Comparison of ENCODE assay signal across 21 mouse cellular contexts in the genomic region with DNA sequence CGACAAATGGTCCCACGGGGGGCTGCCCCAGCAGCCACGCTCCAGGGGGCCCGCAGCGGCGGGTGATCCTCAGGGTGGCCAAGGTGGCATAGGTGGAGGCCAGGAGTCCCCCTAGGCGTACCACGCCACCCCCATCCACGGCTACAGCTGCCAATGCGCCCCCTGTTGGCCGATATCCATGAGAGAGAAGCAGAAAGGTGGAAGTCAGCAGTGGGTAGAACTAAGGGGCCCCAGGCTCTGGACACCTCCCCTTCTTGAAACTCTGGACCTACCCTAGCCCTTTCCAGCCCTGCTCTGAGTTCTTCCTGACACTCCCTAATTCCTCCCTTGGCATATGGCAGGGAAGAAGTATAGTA. TPM values are rescaled to one million over a fixed set of nuclear protein-coding genes. Genes with fewer than 3 reads are reported as not detected.
DNase-seq lines count a peak whose midpoint lies in the region; ATAC-seq and TF ChIP-seq lines count a peak whose summit lies in the region.
"Had no signal": no experiment of that assay in that cellular context is flagged by ENCODE, and none has a peak within 500 bp of the region (broad histone marks: within the 10 kb centered on the region; RNA-seq: fewer than 3 reads in every experiment).

No protein-coding gene starts in this region.

- H3K4me3 ChIP-seq in forebrain, postnatal 0 days (ENCODE audit: low read depth, low read length) = no peak overlapping the region
- H3K4me3 ChIP-seq in forebrain, embryonic 12.5 days (replicated peaks) = no peak overlapping the region
- no peak overlapping the region for H3K4me3 ChIP-seq in liver, adult 2 months (ENCODE audit: insufficient read depth, low read depth, low read length)
- H3K4me3 ChIP-seq in olfactory bulb, adult 2 months (ENCODE audit: insufficient read depth, low read depth, low read length) = no peak overlapping the region
- H3K4me3 ChIP-seq: hindbrain, embryonic 12.5 days; liver, embryonic 13.5 days; neural tube, embryonic 12.5 days had no signal

- no peaks in the 10 kb centered on the region for H3K4me1 ChIP-seq in forebrain, postnatal 0 days (ENCODE audit: insufficient read depth)
- peaks cover 20% of the 10 kb centered on the region for H3K4me1 ChIP-seq in forebrain, embryonic 12.5 days
- H3K4me1 ChIP-seq in liver, adult 2 months (ENCODE audit: control insufficient read depth, insufficient read depth, low read length) = no peaks in the 10 kb centered on the region
- H3K4me1 ChIP-seq in olfactory bulb, adult 2 months (ENCODE audit: control insufficient read depth, insufficient read depth, low read length) = peaks cover 51% of the 10 kb centered on the region

- H3K27ac ChIP-seq in forebrain, postnatal 0 days (ENCODE audit: low read depth, low read length) = no peak overlapping the region
- H3K27ac ChIP-seq in forebrain, embryonic 12.5 days = no peak overlapping the region
- H3K27ac ChIP-seq in liver, adult 2 months (replicated peaks; ENCODE audit: insufficient read depth, low read depth, low read length) = no peak overlapping the region
- H3K27ac ChIP-seq in olfactory bulb, adult 2 months (ENCODE audit: insufficient read depth, low read depth, low read length) = 0 out of 2 replicates have a peak overlapping the region, but pooled peaks have one; percentile 5
- H3K27ac ChIP-seq: hindbrain, embryonic 12.5 days; liver, embryonic 13.5 days; macrophage; neural tube, embryonic 12.5 days had no signal

- H3K9ac ChIP-seq in forebrain, postnatal 0 days = no peak overlapping the region
- H3K9ac ChIP-seq in forebrain, embryonic 12.5 days = no peak overlapping the region
- no peak overlapping the region for H3K9ac ChIP-seq in liver, adult 2 months (ENCODE audit: low read depth, low read length)
- H3K9ac ChIP-seq: hindbrain, embryonic 12.5 days; liver, embryonic 13.5 days; neural tube, embryonic 12.5 days had no signal

- no peak for TF ChIP-seq POLR2A in liver, adult 2 months (IDR thresholded peaks at IDR 0.05; ENCODE audit: extremely low read depth, insufficient read depth, low read length)
- TF ChIP-seq POLR2A in olfactory bulb, adult 2 months (IDR thresholded peaks at IDR 0.05; ENCODE audit: insufficient read depth, low read depth, low read length) = no peak

- peak; percentile 28; the same call in 1 of the 2 replicates for TF ChIP-seq CTCF in forebrain, postnatal 0 days (IDR thresholded peaks at IDR 0.05; ENCODE audit: low read depth)
- TF ChIP-seq CTCF in liver, adult 2 months (IDR thresholded peaks at IDR 0.05; ENCODE audit: low read depth, low read length) = 0 out of 2 replicates have a peak, but pooled peaks have one; percentile 9
- no peak for TF ChIP-seq CTCF in olfactory bulb, adult 2 months (IDR thresholded peaks at IDR 0.05; ENCODE audit: insufficient read depth, low read depth, low read length)

- peaks cover 48% of the 10 kb centered on the region for H3K36me3 ChIP-seq in forebrain, postnatal 0 days (ENCODE audit: insufficient read depth)
- H3K36me3 ChIP-seq in forebrain, embryonic 12.5 days (replicated peaks) = peaks cover 55% of the 10 kb centered on the region
- H3K36me3 ChIP-seq in liver, adult 2 months (ENCODE audit: control insufficient read depth, insufficient read depth, low read length) = no peaks in the 10 kb centered on the region

- ATAC-seq in forebrain, postnatal 0 days = no peak
- no peak for ATAC-seq in forebrain, embryonic 12.5 days (ENCODE audit: low FRiP score)
- ATAC-seq: forebrain, embryonic 16.5 days had no signal

- H3K79me2 ChIP-seq in liver, adult 2 months (ENCODE audit: control insufficient read depth, insufficient read depth, low read length) = no peaks in the 10 kb centered on the region

- DNase-seq in forebrain, postnatal 0 days = no peak
- no peak for DNase-seq in liver, adult 2 months (ENCODE audit: extremely low read depth, low read depth, low spot score)
- no peak for DNase-seq in liver
- DNase-seq in B cell, adult 2 months = peak; percentile 28 to 34
- no peak for DNase-seq in right cerebral cortex, postnatal 4 days
- DNase-seq in spleen, adult 18-20 months = no peak
- DNase-seq: cerebellum, adult 8-10 months; embryo, embryonic 11 days; kidney, adult 11 months; liver, embryonic 13.5 days; midbrain, embryonic 14.5 days had no signal

- no peaks in the 10 kb centered on the region for H3K9me3 ChIP-seq in forebrain, postnatal 0 days (ENCODE audit: low read length)
- no peaks in the 10 kb centered on the region for H3K9me3 ChIP-seq in forebrain, embryonic 12.5 days
- H3K9me3 ChIP-seq: hindbrain, embryonic 12.5 days; liver, embryonic 13.5 days; neural tube, embryonic 12.5 days had no signal

- H3K27me3 ChIP-seq in forebrain, postnatal 0 days (ENCODE audit: insufficient read depth, low read length) = no peaks in the 10 kb centered on the region
- no peaks in the 10 kb centered on the region for H3K27me3 ChIP-seq in forebrain, embryonic 12.5 days
- no peaks in the 10 kb centered on the region for H3K27me3 ChIP-seq in liver, adult 2 months (ENCODE audit: control insufficient read depth, insufficient read depth, low read length)
- H3K27me3 ChIP-seq: hindbrain, embryonic 12.5 days; liver, embryonic 13.5 days; neural tube, embryonic 12.5 days had no signal

- 74% methylated on average over 11 of the region's 11 CpGs for WGBS in forebrain, postnatal 0 days
- WGBS in forebrain, embryonic 12.5 days = 85% methylated on average over 11 of the region's 11 CpGs
- 73% methylated on average over 11 of the region's 11 CpGs for WGBS in liver, adult 2 months
- WGBS in olfactory bulb, adult 2 months = 69% methylated on average over 11 of the region's 11 CpGs

- no peak overlapping the region for H3K4me2 ChIP-seq in forebrain, postnatal 0 days (ENCODE audit: low read depth)
- H3K4me2 ChIP-seq in forebrain, embryonic 12.5 days = no peak overlapping the region
- H3K4me2 ChIP-seq: hindbrain, embryonic 12.5 days; liver, embryonic 13.5 days; neural tube, embryonic 12.5 days had no signal

RNA-seq across cellular contexts. Expression of gene Ccdc188, which starts 3.8 kb away (rescaled TPM):
- not detected in 2 replicates for total RNA-seq in forebrain, postnatal 0 days (2014; rRNA removed)
- 0.11 TPM in 1 of 2 replicates, not detected in the other for polyA plus RNA-seq in forebrain, postnatal 0 days (2015; fragmentation: Nextera tagmentation; extraction: Ambion mirVana)
- polyA plus RNA-seq in forebrain, embryonic 12.5 days (2016; fragmentation: Nextera tagmentation; extraction: Ambion mirVana) = not detected in 2 replicates
- total RNA-seq in liver, adult 2 months (2014; rRNA removed) = not detected in 2 replicates
- polyA plus RNA-seq in liver, adult 2 months (2012; rRNA removed) = not detected in 2 replicates
- not detected in 2 replicates for polyA plus RNA-seq in olfactory bulb, adult 2 months (2012; ENCODE audit: insufficient read depth, insufficient read length, low replicate concordance, missing spikeins)
- total RNA-seq: gastrocnemius, postnatal 36 days; left cerebral cortex, adult 8-10 months had no signal
- polyA plus RNA-seq: brain, embryonic 14.5 days; forebrain, embryonic 16.5 days; hindbrain, embryonic 12.5 days; large intestine, adult 2 months; liver, embryonic 13.5 days; macrophage; midbrain, embryonic 14.5 days; neural tube, embryonic 12.5 days had no signal

RNA-seq across cellular contexts. Expression of gene Zdhhc8, which starts 13.4 kb away (rescaled TPM):
- 27.5 and 35.5 TPM in 2 replicates for total RNA-seq in forebrain, postnatal 0 days (2014; rRNA removed)
- 16.4 and 17.9 TPM in 2 replicates for polyA plus RNA-seq in forebrain, postnatal 0 days (2015; fragmentation: Nextera tagmentation; extraction: Ambion mirVana)
- polyA plus RNA-seq in forebrain, embryonic 12.5 days (2016; fragmentation: Nextera tagmentation; extraction: Ambion mirVana) = 15.7 and 16.9 TPM in 2 replicates
- total RNA-seq in liver, adult 2 months (2014; rRNA removed) = 1.2 and 1.3 TPM in 2 replicates
- polyA plus RNA-seq in liver, adult 2 months (2012; rRNA removed) = 10.9 and 12.3 TPM in 2 replicates
- not detected in 2 replicates for polyA plus RNA-seq in olfactory bulb, adult 2 months (2012; ENCODE audit: insufficient read depth, insufficient read length, low replicate concordance, missing spikeins)

RNA-seq across cellular contexts. Expression of gene Trmt2a, which starts 27.0 kb away (rescaled TPM):
- total RNA-seq in forebrain, postnatal 0 days (2014; rRNA removed) = 74.9 and 82.4 TPM in 2 replicates
- polyA plus RNA-seq in forebrain, postnatal 0 days (2015; fragmentation: Nextera tagmentation; extraction: Ambion mirVana) = 66.7 and 67.2 TPM in 2 replicates
- 111 and 118 TPM in 2 replicates for polyA plus RNA-seq in forebrain, embryonic 12.5 days (2016; fragmentation: Nextera tagmentation; extraction: Ambion mirVana)
- total RNA-seq in liver, adult 2 months (2014; rRNA removed) = 12.8 and 14.6 TPM in 2 replicates
- 15.8 and 19.4 TPM in 2 replicates for polyA plus RNA-seq in liver, adult 2 months (2012; rRNA removed)
- polyA plus RNA-seq in olfactory bulb, adult 2 months (2012; ENCODE audit: insufficient read depth, insufficient read length, low replicate concordance, missing spikeins) = not detected in 2 replicates

RNA-seq across cellular contexts. Expression of gene Ranbp1, which starts 27.0 kb away (rescaled TPM):
- 171 and 209 TPM in 2 replicates for total RNA-seq in forebrain, postnatal 0 days (2014; rRNA removed)
- 428 and 477 TPM in 2 replicates for polyA plus RNA-seq in forebrain, postnatal 0 days (2015; fragmentation: Nextera tagmentation; extraction: Ambion mirVana)
- 983 and 1,008 TPM in 2 replicates for polyA plus RNA-seq in forebrain, embryonic 12.5 days (2016; fragmentation: Nextera tagmentation; extraction: Ambion mirVana)
- 37.0 and 40.9 TPM in 2 replicates for total RNA-seq in liver, adult 2 months (2014; rRNA removed)
- polyA plus RNA-seq in liver, adult 2 months (2012; rRNA removed) = 32.1 and 39.5 TPM in 2 replicates
- not detected in 2 replicates for polyA plus RNA-seq in olfactory bulb, adult 2 months (2012; ENCODE audit: insufficient read depth, insufficient read length, low replicate concordance, missing spikeins)

RNA-seq across cellular contexts. Expression of gene Gm49776, which starts 36.6 kb away (rescaled TPM):
- not detected in 2 replicates for total RNA-seq in forebrain, postnatal 0 days (2014; rRNA removed)
- polyA plus RNA-seq in forebrain, postnatal 0 days (2015; fragmentation: Nextera tagmentation; extraction: Ambion mirVana) = 1.3 and 3.1 TPM in 2 replicates
- 3.4 TPM in 1 of 2 replicates, not detected in the other for polyA plus RNA-seq in forebrain, embryonic 12.5 days (2016; fragmentation: Nextera tagmentation; extraction: Ambion mirVana)
- total RNA-seq in liver, adult 2 months (2014; rRNA removed) = not detected in 2 replicates
- not detected in 2 replicates for polyA plus RNA-seq in liver, adult 2 months (2012; rRNA removed)
- polyA plus RNA-seq in olfactory bulb, adult 2 months (2012; ENCODE audit: insufficient read depth, insufficient read length, low replicate concordance, missing spikeins) = not detected in 2 replicates
- total RNA-seq: gastrocnemius, postnatal 36 days; left cerebral cortex, adult 8-10 months had no signal
- polyA plus RNA-seq: brain, embryonic 14.5 days; forebrain, embryonic 16.5 days; large intestine, adult 2 months; macrophage had no signal

Comparison
In these comparisons a context has a peak if more than half of its experiments do, and no peak if none do; other contexts are left out.
1. DNase-seq: peak in B cell, adult 2 months (2 of 2); none in forebrain, postnatal 0 days (single experiment), liver, adult 2 months (single experiment), liver (single experiment), right cerebral cortex, postnatal 4 days (single experiment) and spleen, adult 18-20 months (0 of 2).
2. RNA of gene Zdhhc8, which starts 13.4 kb away (polyA plus RNA-seq): 16.4 to 17.9 TPM in forebrain, postnatal 0 days, 15.7 to 16.9 TPM in forebrain, embryonic 12.5 days and 10.9 to 12.3 TPM in liver, adult 2 months; not detected in olfactory bulb, adult 2 months; every median in the first group is over 10 times any median in the second.